Mouse (Mus musculus): Measurements from ENCODE around the gene Itpr2. TPM values are rescaled to one million over a fixed set of nuclear protein-coding genes. Genes with fewer than 3 reads are reported as not detected.

Gene Itpr2
- total RNA-seq, 2 experiments from 2014 or later = 6.0 to 15.1 TPM

- ATAC-seq (replicated peaks; ENCODE audit: poor library complexity, severe bottlenecking) = no peak
These were observed 219.9 kb downstream of the Itpr2 start for GRCm38 (mm10) chr6:146282061-146282659.

DNA sequence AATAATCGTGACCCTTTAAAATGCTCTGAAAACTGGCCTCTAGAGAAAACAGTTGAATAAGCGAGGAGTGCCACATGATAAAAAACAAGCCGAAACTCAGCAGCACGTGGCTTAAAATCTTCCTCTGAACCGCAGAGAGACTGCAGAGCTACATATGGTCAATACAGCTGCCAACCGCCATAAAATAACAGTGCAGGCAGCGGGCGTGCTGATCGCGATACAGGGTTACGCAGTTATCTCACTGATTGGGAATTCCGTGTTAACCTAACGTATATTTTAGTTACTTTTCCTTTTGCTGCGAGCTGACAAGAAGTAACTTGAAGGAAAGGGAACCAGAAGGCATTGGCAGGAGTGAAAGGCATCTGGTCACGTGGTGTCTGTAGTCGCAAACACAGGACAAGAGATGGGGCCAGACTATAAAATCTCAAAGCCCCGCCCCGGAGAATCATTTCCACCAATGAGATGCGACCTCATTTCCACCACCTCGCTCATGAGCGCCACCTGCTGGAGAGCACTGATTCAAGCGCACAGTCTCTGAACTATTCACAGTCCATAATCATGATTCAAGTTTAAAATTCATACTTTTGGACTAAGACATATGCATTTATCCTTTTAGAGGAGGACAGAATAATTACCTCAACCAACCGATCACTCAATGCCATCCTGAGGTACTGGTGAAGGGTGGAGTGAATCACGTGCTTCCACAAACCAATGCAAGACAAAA is 220.7 kb downstream of the Itpr2 start:
- ATAC-seq (replicated peaks; ENCODE audit: poor library complexity, severe bottlenecking) = peak; percentile 79

DNA sequence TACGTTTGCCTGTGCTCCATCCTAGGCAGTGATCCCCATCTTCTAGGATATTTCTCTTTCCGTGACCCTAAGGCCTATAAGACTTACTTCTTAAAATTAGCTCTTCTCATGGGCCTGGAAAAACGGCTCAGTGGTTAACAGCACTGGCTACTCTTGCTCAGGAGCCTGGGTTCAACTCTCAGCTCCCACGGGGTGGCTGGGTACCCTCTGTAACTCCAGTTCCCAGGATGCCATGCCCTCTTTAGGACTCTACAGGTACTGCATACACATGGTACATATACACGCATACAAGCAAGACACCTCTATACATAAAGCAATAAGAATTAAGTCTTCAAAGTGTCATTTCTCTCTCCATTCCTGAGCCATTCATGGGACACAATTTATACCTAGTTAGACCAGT is 228.8 kb downstream of the Itpr2 start:
- ATAC-seq (replicated peaks; ENCODE audit: poor library complexity, severe bottlenecking) = no peak

GRCm38 (mm10) chr6:146272253-146273036 is 229.6 kb downstream of the Itpr2 start:
- peak; percentile 56 for ATAC-seq (replicated peaks; ENCODE audit: poor library complexity, severe bottlenecking)

- peak; percentile 100 for ATAC-seq (replicated peaks; ENCODE audit: poor library complexity, severe bottlenecking)
These were observed 231.1 kb downstream of the Itpr2 start for GRCm38 (mm10) chr6:146270776-146271533.

- no peak for ATAC-seq (replicated peaks; ENCODE audit: poor library complexity, severe bottlenecking)
These were observed 231.9 kb downstream of the Itpr2 start for GRCm38 (mm10) chr6:146270162-146270561.

GRCm38 (mm10) chr6:146269291-146269690 is 232.7 kb downstream of the Itpr2 start:
- ATAC-seq (replicated peaks; ENCODE audit: poor library complexity, severe bottlenecking) = no peak

DNA sequence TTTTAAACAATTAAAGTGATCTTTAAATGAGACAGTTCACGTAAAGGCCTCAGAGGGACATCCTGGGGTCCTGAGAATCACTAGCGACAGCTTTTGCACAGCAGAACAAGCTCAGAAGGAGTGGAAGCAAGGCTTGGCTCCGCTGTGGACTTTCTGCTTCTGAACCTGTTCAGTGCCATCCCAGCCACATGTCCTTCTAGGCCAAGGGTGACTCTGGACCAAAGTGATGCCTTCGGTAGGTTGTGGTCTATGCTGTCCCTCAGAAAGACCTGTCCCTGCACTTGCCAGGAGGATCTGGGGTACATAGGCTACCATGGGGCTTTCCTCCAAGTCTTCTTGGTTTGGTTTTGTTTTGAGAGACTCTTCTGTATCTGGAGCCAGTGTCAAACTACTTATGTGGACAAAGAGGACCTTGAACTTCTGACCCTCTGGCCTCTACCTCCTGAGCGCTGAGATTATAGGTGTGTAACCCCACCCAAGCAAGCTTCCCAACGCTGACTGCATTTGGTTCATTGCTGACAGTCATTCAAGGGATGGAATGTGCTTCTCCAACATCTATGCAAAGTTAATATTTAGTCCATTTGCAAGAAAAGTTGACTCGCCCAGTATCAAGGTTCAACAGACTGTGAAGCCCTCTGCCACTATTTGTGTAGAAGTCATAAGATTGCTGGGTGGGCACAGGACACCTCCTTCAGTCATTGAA is 241.2 kb downstream of the Itpr2 start:
- ATAC-seq (replicated peaks; ENCODE audit: poor library complexity, severe bottlenecking) = no peak

GRCm38 (mm10) chr6:146258751-146259150 is 243.3 kb downstream of the Itpr2 start:
- no peak for ATAC-seq (replicated peaks; ENCODE audit: poor library complexity, severe bottlenecking)

- ATAC-seq (replicated peaks; ENCODE audit: poor library complexity, severe bottlenecking) = no peak
These were observed 243.8 kb downstream of the Itpr2 start for GRCm38 (mm10) chr6:146258261-146258660.

DNA sequence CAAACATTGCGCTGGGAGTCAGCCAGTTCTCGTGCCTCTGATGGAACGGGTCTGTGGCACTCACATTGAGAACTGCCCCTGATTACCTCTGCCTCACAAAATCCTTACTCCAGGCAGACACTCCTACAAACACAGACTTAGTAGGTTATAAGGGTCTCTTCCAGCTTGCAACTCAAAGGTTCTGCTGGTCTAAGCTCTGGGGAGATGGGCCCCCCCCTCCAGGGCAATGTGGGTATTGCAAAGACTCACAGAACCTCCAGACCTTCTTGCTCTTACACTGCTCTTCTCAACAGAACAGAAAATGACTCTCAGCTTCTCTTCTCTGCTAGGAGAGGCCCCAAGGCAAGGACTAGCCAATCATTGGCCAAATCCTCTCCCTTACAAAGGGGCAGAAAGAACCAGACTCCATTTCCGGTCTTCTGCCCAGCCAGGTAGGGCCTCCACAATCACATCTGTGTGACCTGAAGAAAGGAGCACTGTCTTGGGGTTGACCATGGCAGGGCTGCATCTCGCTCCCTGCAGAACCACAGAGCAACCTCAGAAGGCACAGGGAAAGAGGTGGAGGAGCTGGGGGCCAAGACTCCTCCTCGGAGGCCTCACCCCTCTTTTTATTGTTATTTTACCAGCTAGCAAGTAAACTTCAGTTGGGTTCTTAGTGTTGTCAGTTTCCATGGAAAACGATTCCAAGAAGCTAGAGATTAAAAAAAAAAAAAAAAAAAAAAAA is 244.9 kb downstream of the Itpr2 start:
- 0 out of 2 replicates have a peak, but pooled peaks have one; percentile 37 for ATAC-seq (replicated peaks; ENCODE audit: poor library complexity, severe bottlenecking)

DNA sequence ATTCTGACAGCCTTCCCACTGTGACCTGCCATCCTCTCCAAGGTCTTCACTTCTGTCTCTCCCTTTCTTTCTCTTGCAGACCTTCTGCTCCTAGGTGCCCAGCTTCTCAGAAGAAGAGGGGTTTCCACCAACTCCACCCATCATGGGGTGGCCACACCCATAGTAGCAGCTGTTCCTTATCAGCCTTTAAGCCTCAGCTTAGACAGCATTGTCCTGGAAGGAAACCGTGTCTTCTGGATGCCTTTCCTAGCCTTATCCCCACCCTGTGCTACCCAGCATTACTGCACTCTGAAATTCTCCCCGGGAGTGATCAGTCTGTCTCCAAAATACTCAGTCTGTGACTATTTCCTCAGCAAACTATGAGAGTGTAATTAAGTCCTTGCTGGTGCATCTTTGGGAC is 245.6 kb downstream of the Itpr2 start:
- no peak for ATAC-seq (replicated peaks; ENCODE audit: poor library complexity, severe bottlenecking)

DNA sequence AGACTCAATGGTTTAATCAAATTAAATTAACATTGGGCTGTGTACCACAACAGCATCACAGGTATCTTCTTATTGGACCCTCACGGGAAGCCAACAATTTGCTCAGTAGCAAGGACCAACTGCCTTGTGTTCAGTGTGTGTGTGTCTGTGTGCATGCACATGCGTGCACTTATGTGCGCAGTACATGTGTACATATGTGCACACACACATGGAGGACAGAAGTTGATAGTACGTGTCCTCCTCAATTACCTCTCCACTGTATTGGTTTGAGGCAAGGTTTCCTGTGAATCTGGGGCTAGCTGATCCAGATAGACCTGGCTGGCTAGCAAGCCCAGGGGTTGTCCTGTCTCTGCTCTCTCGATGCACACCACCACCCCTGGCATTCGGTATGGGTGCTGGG is 246.4 kb downstream of the Itpr2 start:
- no peak for ATAC-seq (replicated peaks; ENCODE audit: poor library complexity, severe bottlenecking)

GRCm38 (mm10) chr6:146254931-146255330 is 247.1 kb downstream of the Itpr2 start:
- ATAC-seq (replicated peaks; ENCODE audit: poor library complexity, severe bottlenecking) = no peak

DNA sequence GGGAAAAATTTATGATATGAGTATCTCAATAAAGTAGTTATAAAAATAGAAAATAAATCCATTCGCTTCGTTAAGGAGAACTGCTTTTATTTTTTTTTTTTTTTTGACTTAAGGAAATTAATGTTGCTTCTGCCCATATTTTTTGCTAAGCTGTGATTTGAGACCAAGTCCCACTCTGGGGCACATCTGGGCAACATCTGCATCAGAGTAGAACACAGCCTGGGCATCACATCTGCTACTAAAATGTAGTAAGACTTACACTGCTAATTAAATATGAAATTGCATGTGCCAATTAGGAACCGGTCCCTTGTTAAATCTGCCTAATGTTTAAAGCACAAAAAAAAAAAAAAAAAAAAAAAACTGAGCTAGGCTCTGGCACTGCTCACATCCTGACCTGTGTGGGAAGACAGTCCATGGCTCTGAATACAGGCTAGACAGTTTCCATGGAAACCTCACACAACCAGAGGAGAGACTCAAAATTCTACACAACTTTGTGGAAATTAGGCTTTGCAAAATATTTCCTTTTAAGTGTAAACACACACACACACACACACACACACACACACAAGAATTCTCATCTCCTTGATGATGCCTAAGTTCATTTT is 247.7 kb downstream of the Itpr2 start:
- ATAC-seq (replicated peaks; ENCODE audit: poor library complexity, severe bottlenecking) = no peak

DNA sequence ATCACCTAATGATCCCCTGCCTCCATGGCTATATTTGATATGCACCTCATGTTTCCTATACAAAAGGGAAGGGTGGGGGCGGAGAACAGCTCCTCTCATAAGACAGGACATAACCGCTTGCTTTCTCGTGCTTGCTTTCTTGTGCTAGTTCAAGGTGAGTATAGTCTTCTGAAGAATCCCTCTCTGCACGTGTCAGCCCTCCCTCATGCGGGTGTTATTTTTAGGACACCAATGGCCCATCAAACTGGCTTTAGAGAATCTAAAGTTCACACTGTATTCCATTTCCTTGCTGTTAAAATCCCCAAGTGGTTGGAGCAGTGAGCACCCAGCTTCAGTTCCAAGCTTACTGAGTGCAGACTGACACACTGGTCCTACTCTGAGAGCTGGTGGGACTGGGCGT is 252.9 kb downstream of the Itpr2 start:
- ATAC-seq (replicated peaks; ENCODE audit: poor library complexity, severe bottlenecking) = no peak

DNA sequence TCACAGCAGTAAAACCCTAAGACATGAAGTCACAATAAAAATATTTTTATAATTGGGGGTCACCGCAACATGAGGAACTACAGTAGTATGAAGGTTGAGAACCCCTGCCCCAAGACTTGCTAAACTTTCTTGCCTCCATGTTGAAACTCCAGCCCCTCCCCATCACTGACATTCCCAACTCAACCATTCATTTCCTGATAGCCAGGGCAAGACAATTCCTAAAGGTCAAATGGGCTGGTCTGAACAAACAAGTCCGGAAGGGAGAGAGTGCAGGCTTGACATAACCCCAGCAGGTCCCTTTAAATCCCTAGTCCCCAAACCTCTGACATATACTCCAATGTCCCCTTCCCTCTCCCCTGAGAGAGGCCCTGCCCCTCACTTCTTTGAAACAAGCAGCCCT is 253.7 kb downstream of the Itpr2 start:
- ATAC-seq (replicated peaks; ENCODE audit: poor library complexity, severe bottlenecking) = no peak

DNA sequence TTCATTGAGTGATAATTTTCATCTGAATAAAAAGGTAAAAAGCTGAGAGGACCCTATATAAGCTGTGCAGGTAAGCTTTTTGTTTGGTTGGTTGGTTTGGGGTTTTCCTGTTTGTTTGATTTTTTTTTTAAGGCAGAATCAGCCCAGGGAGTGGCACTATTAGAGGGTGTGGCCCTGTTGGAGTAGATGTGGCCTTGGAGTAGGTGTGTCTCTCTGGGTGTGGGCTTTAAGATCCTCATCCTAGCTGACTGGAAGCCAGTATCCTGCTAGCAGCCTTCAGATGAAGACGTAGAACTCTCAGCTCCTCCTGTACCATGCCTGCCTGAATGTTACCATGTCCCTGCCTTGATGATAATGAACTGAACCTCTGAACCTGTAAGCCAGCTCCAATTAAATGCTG is 254.1 kb downstream of the Itpr2 start:
- no peak for ATAC-seq (replicated peaks; ENCODE audit: poor library complexity, severe bottlenecking)

GRCm38 (mm10) chr6:146246368-146246767 is 255.7 kb downstream of the Itpr2 start:
- no peak for ATAC-seq (replicated peaks; ENCODE audit: poor library complexity, severe bottlenecking)
